Mouse (Mus musculus) liver, adult 2 months (tissue): ENCODE measurements around the gene Nrbp1.

Source experiments
- CTCF ChIP-seq: fragments of 200-500 bp; IDR thresholded peaks from 2 replicates; pipeline ENCODE4 v1.5.1; 2011; ENCODE audit warnings: low read depth, low read length, control low read depth
- POLR2A ChIP-seq: fragments of 200-500 bp; IDR thresholded peaks from 2 replicates; pipeline ENCODE4 v1.6.1; 2011; ENCODE audit warnings: low read length, control low read depth; ENCODE audit not compliant: insufficient read depth; ENCODE audit errors: extremely low read depth

DNA sequence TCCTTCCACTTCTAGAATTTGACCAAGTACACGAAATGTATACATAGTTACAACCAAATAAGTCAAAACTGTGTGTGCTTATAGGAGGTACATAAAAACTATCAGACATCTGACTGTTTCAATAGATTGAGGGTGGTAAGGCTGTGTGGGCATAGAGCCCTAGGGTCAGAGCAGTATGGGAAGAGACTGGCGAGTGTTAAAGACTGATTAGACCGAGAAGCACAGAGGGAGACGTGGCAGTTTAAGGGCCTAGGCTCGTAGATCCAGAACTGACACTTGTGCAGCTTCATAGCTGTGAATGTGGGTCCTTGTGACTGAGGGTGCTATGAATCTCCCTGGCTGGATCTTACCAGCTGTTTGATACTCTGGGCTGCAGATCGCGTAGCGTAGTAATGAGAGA lies 14.2 kb downstream of the Nrbp1 start:
- TF ChIP-seq CTCF (no peak), POLR2A (no peak)
